Mouse (Mus musculus): ENCODE data around the gene Dennd1b. TPM values are rescaled to one million over a fixed set of nuclear protein-coding genes. Genes with fewer than 3 reads are reported as not detected.

Gene Dennd1b
- polyA plus RNA-seq, 1 experiment, result 25.8 TPM

- H3K36me3 ChIP-seq (ENCODE audit: control insufficient read depth, insufficient read depth, low read length, poor library complexity, severe bottlenecking), result no peaks in the 10 kb centered on the region
- no peak overlapping the region for H3K27ac ChIP-seq (ENCODE audit: insufficient read depth, low read length)
- TF ChIP-seq EP300 (IDR thresholded peaks at IDR 0.05; ENCODE audit: insufficient read depth, low read depth, low read length) (no peak), CTCF (IDR thresholded peaks at IDR 0.05; ENCODE audit: low read depth, low read length) (no peak), POLR2A (IDR thresholded peaks at IDR 0.05; ENCODE audit: insufficient read depth, low read length) (no peak)
- no peak overlapping the region for H3K9ac ChIP-seq (ENCODE audit: low read depth, poor library complexity, severe bottlenecking)
- no peaks in the 10 kb centered on the region for H3K4me1 ChIP-seq (ENCODE audit: control insufficient read depth, insufficient read depth, low read length)
- no peaks in the 10 kb centered on the region for H3K9me3 ChIP-seq (replicated peaks; ENCODE audit: control insufficient read depth, insufficient read depth, low read length, poor library complexity, severe bottlenecking)
- H3K4me3 ChIP-seq (ENCODE audit: low read depth, low read length), result no peak overlapping the region
- no peaks in the 10 kb centered on the region for H3K27me3 ChIP-seq (ENCODE audit: control insufficient read depth, insufficient read depth, low read length, poor library complexity, severe bottlenecking)
Measured at GRCm38 (mm10) chr1:139032411-139032810, 69.2 kb downstream of the Dennd1b start.

GRCm38 (mm10) chr1:139035141-139035540, 71.9 kb downstream of the Dennd1b start:
- H3K27me3 ChIP-seq (ENCODE audit: control insufficient read depth, insufficient read depth, low read length, poor library complexity, severe bottlenecking), result no peaks in the 10 kb centered on the region
- TF ChIP-seq CTCF (IDR thresholded peaks at IDR 0.05; ENCODE audit: low read depth, low read length), result no peak
- no peak for TF ChIP-seq EP300 (IDR thresholded peaks at IDR 0.05; ENCODE audit: insufficient read depth, low read depth, low read length)
- no peak for TF ChIP-seq POLR2A (IDR thresholded peaks at IDR 0.05; ENCODE audit: insufficient read depth, low read length)
- H3K4me1 ChIP-seq (ENCODE audit: control insufficient read depth, insufficient read depth, low read length), result no peaks in the 10 kb centered on the region
- no peak overlapping the region for H3K4me3 ChIP-seq (ENCODE audit: low read depth, low read length)
- H3K9me3 ChIP-seq (replicated peaks; ENCODE audit: control insufficient read depth, insufficient read depth, low read length, poor library complexity, severe bottlenecking), result no peaks in the 10 kb centered on the region
- no peaks in the 10 kb centered on the region for H3K36me3 ChIP-seq (ENCODE audit: control insufficient read depth, insufficient read depth, low read length, poor library complexity, severe bottlenecking)
- H3K9ac ChIP-seq (ENCODE audit: low read depth, poor library complexity, severe bottlenecking), result no peak overlapping the region
- no peak overlapping the region for H3K27ac ChIP-seq (ENCODE audit: insufficient read depth, low read length)

GRCm38 (mm10) chr1:139036302-139036701, 73.1 kb downstream of the Dennd1b start:
- no peaks in the 10 kb centered on the region for H3K36me3 ChIP-seq (ENCODE audit: control insufficient read depth, insufficient read depth, low read length, poor library complexity, severe bottlenecking)
- H3K4me1 ChIP-seq (ENCODE audit: control insufficient read depth, insufficient read depth, low read length), result no peaks in the 10 kb centered on the region
- H3K9me3 ChIP-seq (replicated peaks; ENCODE audit: control insufficient read depth, insufficient read depth, low read length, poor library complexity, severe bottlenecking), result no peaks in the 10 kb centered on the region
- no peak overlapping the region for H3K27ac ChIP-seq (ENCODE audit: insufficient read depth, low read length)
- TF ChIP-seq POLR2A (IDR thresholded peaks at IDR 0.05; ENCODE audit: insufficient read depth, low read length) (no peak), EP300 (IDR thresholded peaks at IDR 0.05; ENCODE audit: insufficient read depth, low read depth, low read length) (no peak), CTCF (IDR thresholded peaks at IDR 0.05; ENCODE audit: low read depth, low read length) (no peak)
- H3K4me3 ChIP-seq (ENCODE audit: low read depth, low read length), result no peak overlapping the region
- H3K27me3 ChIP-seq (ENCODE audit: control insufficient read depth, insufficient read depth, low read length, poor library complexity, severe bottlenecking), result no peaks in the 10 kb centered on the region
- no peak overlapping the region for H3K9ac ChIP-seq (ENCODE audit: low read depth, poor library complexity, severe bottlenecking)

- Histone ChIP-seq H3K36me3 (ENCODE audit: control insufficient read depth, insufficient read depth, low read length, poor library complexity, severe bottlenecking) (no peaks in the 10 kb centered on the region), H3K4me1 (ENCODE audit: control insufficient read depth, insufficient read depth, low read length) (no peaks in the 10 kb centered on the region), H3K27ac (ENCODE audit: insufficient read depth, low read length) (no peak overlapping the region), H3K9me3 (replicated peaks; ENCODE audit: control insufficient read depth, insufficient read depth, low read length, poor library complexity, severe bottlenecking) (no peaks in the 10 kb centered on the region), H3K27me3 (ENCODE audit: control insufficient read depth, insufficient read depth, low read length, poor library complexity, severe bottlenecking) (no peaks in the 10 kb centered on the region), H3K9ac (ENCODE audit: low read depth, poor library complexity, severe bottlenecking) (no peak overlapping the region), H3K4me3 (ENCODE audit: low read depth, low read length) (no peak overlapping the region)
- TF ChIP-seq EP300 (IDR thresholded peaks at IDR 0.05; ENCODE audit: insufficient read depth, low read depth, low read length) (no peak), CTCF (IDR thresholded peaks at IDR 0.05; ENCODE audit: low read depth, low read length) (no peak), POLR2A (IDR thresholded peaks at IDR 0.05; ENCODE audit: insufficient read depth, low read length) (no peak)
Measured at GRCm38 (mm10) chr1:139036768-139037507, 73.7 kb downstream of the Dennd1b start.

- Histone ChIP-seq H3K9me3 (replicated peaks; ENCODE audit: control insufficient read depth, insufficient read depth, low read length, poor library complexity, severe bottlenecking) (no peaks in the 10 kb centered on the region), H3K9ac (ENCODE audit: low read depth, poor library complexity, severe bottlenecking) (no peak overlapping the region), H3K4me1 (ENCODE audit: control insufficient read depth, insufficient read depth, low read length) (no peaks in the 10 kb centered on the region), H3K27me3 (ENCODE audit: control insufficient read depth, insufficient read depth, low read length, poor library complexity, severe bottlenecking) (no peaks in the 10 kb centered on the region), H3K27ac (ENCODE audit: insufficient read depth, low read length) (no peak overlapping the region), H3K4me3 (ENCODE audit: low read depth, low read length) (no peak overlapping the region), H3K36me3 (ENCODE audit: control insufficient read depth, insufficient read depth, low read length, poor library complexity, severe bottlenecking) (no peaks in the 10 kb centered on the region)
- TF ChIP-seq POLR2A (IDR thresholded peaks at IDR 0.05; ENCODE audit: insufficient read depth, low read length) (no peak), CTCF (IDR thresholded peaks at IDR 0.05; ENCODE audit: low read depth, low read length) (no peak), EP300 (IDR thresholded peaks at IDR 0.05; ENCODE audit: insufficient read depth, low read depth, low read length) (no peak)
Measured at GRCm38 (mm10) chr1:139038074-139038473, 74.8 kb downstream of the Dennd1b start.

GRCm38 (mm10) chr1:139038620-139039019, 75.4 kb downstream of the Dennd1b start:
- H3K9me3 ChIP-seq (replicated peaks; ENCODE audit: control insufficient read depth, insufficient read depth, low read length, poor library complexity, severe bottlenecking), result no peaks in the 10 kb centered on the region
- no peak overlapping the region for H3K27ac ChIP-seq (ENCODE audit: insufficient read depth, low read length)
- no peaks in the 10 kb centered on the region for H3K4me1 ChIP-seq (ENCODE audit: control insufficient read depth, insufficient read depth, low read length)

More at GRCm38 (mm10) chr1:139038620-139039019, 75.4 kb downstream of the Dennd1b start:
- H3K36me3 ChIP-seq (ENCODE audit: control insufficient read depth, insufficient read depth, low read length, poor library complexity, severe bottlenecking), result no peaks in the 10 kb centered on the region
- no peak overlapping the region for H3K4me3 ChIP-seq (ENCODE audit: low read depth, low read length)
- TF ChIP-seq POLR2A (IDR thresholded peaks at IDR 0.05; ENCODE audit: insufficient read depth, low read length), result no peak
- no peak overlapping the region for H3K9ac ChIP-seq (ENCODE audit: low read depth, poor library complexity, severe bottlenecking)
- no peaks in the 10 kb centered on the region for H3K27me3 ChIP-seq (ENCODE audit: control insufficient read depth, insufficient read depth, low read length, poor library complexity, severe bottlenecking)
